Mouse (Mus musculus) NIH3T3 (cell line): Measurements from ENCODE around the gene Vmn2r111.
"Not testable (repeated sequence)": the region's sequence is repeated elsewhere in the genome, so short reads cannot be mapped to it uniquely, and the experiment has no call there.

Experiments
- DNase-seq: peaks from one replicate; pipeline ENCODE4 v3.0.0-alpha.2; 2012; ENCODE audit warnings: low read depth

Gene Vmn2r111

DNA sequence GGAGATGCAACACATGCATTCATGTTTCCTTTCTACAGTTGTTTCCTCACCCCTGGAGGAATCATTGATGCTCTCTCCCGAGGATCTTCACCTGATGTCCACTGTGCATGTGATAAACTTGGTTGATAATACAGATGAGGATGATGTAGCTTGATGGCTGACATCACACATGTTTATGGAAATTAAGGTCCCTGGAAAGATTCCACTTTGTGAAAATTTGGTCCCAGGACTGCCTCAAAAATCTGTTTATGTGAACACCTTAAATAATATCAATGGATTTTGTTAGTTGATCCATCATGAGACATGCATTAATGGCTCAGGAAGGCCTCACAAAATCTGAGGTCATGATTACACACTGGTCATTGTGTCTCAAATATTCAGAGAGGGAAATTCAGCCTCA is at the start of gene Vmn2r111:
Gene Vmn2r111, minus strand, starts transcription at position 101 of the 400 bp plus-strand sequence.
- not testable (repeated sequence) for DNase-seq

DNA sequence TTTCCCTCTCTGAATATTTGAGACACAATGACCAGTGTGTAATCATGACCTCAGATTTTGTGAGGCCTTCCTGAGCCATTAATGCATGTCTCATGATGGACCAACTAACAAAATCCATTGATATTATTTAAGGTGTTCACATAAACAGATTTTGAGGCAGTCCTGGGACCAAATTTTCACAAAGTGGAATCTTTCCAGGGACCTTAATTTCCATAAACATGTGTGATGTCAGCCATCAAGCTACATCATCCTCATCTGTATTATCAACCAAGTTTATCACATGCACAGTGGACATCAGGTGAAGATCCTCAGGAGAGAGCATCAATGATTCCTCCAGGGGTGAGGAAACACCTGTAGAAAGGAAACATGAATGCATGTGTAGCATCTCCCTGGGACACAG is 27.4 kb upstream of the Vmn2r111 start, which contains the start of gene Vmn2r112:
Gene Vmn2r112, plus strand, starts transcription at position 301 of the 400 bp plus-strand sequence.
- not testable (repeated sequence) for DNase-seq

DNA sequence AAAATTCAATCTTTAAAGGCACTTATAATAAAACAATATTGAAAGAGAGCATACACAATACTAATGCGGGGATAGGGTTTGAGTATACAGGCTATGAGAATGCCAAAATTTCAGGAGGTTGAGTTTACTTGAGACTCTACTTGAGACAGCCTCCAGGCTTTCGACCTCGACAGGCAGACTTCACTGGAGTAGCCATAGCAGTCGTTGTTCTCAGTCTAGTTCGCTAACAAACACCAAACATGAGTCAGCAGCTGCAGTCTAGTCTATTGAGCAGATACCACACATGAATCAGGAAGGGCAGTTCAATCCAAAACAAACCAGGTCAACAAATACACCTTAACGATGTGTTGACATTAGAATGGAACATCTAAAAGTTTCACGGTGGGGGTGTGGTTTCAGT is 52.8 kb downstream of the Vmn2r111 start:
- DNase-seq: not testable (repeated sequence)

DNA sequence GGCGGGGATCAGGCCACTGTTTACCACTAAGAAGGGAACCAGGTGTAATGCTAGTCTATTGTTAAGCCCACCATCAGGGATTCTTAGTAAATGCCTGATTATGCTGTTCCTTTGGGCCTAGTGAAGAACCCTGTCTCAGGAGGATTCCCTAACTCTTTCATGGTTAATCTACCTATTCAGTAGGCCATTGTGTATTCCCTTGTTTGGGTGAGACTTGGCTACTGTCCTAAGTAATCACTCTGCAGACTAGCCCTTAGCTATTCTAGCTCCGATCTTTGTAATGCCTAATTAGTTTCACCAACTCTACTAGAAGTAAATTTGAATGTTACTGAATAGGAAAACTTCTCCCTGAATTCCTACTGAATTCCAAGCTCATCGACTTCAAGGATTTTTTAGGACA is 53.2 kb downstream of the Vmn2r111 start:
- DNase-seq: not testable (repeated sequence)

DNA sequence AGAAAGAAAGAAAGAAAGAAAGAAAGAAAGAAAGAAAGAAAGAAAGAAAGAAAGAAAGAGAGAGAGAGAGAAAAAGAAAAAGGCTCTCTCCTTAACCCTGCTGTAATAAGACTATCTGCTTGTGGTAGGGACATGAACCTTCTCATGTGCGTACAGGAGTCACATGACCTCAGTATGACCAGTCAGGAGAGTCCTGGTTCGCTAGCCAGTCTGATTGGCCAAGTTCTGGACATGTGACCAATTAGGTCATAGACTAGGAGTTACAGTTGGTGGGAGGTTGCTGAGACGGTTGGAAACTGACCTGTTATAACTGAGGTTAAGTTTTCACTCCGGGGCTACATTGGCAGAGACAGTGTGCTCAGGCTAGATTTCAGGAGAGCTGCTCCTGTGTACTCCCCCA is 76.2 kb downstream of the Vmn2r111 start:
- peak; percentile 64 for DNase-seq
